Mouse (Mus musculus) thymus, adult 18-20 months (tissue): ENCODE data around the gene Hba-a1.
A peak's percentile ranks its signal among the peaks of the same experiment; 100 is the strongest.
"Not testable (repeated sequence)": the region's sequence is repeated elsewhere in the genome, so short reads cannot be mapped to it uniquely, and the experiment has no call there.

ENCODE experiments used
- DNase-seq, 2 experiments: peaks; one replicate each; pipeline ENCODE4 v3.0.0; 2022; ENCODE audit warnings: mixed read lengths in 2 of 2

Hba-a1 gene

GRCm38 (mm10) chr11:32283091-32283777 is at the start of gene Hba-a1:
TSS of gene Hba-a1 (plus strand) at chr11:32283511.
- DNase-seq = not testable (repeated sequence)

GRCm38 (mm10) chr11:32233895-32234294 is 49.4 kb upstream of the Hba-a1 start:
- DNase-seq = no peak

DNA sequence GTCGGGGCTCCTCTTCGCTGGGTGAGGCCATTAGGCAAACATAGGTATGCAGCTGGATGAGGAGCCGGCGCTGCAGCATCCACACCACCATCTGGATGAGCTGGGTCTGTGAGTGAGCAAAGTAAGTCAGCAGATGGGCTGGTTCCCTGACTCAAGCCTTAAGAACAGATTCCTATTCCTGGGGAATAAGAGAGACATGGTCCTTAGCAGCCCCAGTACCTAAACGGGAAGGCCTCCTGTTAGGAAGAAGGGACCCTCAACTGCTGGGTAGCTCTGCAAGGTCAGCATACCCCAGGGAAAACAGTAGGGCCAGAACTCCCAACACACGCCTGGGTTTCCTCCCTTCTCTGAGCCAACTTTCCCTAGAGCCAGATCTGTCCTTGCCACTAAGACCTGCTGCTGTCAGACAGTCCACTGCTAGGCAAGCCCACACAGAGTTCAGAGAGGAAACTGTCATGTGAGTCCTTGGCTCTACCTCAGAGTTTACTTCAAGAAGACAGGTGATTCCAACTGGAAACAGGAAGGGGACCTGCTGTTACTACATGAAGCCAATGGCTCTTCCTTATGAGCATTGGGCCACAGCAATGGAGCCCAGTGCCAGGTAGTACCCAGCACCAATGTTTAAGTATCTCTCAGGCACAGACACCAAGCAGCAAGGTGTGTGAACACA is 48.4 kb upstream of the Hba-a1 start:
- DNase-seq = no peak

DNA sequence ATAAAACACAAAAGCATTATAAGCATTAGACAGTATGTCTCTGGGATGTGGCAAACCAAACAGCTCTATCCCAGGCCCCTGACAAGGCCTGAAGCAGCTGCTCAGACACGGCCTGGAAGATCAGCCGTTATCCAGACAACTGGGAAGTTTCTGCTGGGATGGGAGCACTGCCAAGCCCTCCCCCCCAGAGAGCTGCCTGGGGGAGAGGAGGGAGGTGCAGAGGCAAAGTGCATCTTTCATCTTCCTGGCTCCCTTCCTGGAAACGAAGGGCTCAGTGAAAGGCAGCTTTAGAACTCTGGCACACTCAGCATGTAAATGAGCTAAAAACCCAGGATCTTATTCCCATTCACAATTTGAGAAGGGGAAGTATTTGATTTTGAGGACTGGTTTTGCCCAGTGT is 47.7 kb upstream of the Hba-a1 start:
- DNase-seq = no peak

DNA sequence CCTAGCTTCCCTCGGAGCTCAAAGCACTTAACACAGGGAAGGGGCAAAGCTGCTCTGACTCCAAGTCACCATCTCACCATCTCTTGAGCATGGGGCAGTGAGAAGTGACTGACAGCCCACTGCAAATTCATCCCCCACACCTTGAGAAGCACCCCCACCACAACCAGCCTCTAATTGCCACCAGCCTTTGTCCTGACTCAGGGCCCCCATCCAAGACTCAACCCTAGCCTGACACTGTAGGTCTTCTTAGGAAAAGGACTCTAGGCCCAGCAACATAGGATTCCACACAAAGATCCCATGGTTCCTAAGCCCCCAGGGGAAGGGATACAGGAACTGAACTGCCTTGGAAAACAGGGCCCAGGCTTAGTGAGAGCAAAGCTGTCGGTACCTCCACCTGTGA is 47.2 kb upstream of the Hba-a1 start:
- no peak for DNase-seq

DNA sequence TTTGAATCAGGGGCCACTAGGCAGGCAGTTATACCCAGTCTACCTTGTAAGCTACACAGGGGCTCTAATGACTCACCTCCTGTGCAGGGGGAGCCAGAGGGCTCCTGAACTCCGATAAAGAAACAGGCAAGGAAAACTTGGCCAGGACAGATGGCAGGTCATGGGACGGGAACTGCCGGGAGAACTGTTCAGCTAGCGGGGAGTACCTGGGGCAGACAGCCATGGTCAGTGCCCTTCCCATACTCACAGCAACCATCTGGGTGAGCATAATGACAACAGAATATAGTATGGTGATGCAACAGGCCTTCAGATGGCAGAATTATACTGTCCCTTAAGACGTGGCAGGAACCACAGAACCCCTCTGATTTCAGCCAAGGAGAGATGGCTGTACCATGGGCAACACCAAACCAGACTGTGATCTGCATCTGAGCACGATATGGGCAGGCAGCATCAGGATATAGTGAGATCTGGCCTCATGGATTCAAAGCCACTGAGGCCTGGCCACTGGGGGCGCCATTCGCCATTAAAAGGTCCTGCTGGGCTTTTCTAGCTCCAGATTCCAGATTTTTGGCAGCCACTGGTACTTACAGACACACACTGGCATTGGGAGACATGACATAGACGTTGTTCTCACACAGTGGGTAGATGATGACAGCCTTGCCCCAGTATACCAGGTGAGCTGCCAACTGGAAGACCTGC is 46.5 kb upstream of the Hba-a1 start:
- DNase-seq = no peak

GRCm38 (mm10) chr11:32237411-32237795 is 45.9 kb upstream of the Hba-a1 start:
- DNase-seq = no peak

DNA sequence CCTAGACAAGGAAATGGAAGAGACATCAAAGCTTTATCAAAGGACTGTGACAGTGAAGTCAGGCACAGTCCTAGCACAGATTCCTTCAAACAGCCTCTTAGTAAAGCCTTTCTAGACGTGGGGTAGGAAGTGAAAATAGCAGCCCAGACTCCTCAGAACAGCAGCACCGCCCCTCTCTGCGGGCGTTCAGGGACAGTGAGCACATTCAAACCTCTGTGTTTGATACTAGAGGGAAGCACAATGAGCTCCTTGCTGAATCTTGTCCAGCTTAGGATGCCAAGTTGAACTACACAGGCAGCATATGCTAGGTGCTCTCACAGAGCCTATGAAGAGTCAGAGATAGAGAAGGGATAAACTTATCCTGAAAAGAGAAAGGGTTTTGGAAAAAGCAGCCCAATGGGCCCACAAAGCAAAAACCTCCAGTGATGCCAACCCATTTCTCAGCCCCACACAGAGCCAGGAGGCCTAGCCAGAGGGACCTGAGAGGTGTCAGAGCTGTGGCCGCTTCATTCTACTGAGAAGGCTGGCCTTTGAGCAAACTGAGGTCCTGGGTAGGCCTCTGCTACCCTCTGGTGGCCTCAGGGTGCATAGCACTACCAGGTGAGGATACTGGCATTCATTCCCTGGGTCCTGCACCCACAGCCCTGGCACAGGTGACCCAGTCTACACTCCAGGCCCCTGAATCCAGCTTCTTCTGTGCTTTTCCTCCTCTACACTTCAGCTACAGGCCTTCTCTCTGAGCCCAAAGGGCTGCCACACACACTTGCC is 45.0 kb upstream of the Hba-a1 start:
- DNase-seq = peak; percentile 40 to 46

DNA sequence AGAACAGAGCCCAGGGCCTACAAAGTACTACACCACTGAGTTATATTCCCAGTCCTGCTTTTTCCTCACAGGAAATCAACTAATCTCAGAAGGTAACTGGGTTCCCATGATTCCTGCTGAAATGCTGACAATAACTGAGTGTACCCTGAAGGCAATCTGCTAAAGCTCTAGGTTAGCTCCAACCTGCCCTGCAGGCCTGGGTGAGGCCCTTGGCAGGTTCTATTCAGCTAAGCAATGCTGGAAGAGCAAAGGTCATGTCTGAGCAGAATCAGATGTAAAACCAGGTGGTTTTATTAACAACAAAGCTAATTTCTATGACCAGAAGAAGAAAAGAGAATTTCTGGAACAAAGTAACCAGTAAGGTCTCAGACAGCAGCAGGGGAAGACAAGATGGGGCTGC is 41.9 kb upstream of the Hba-a1 start:
- no peak for DNase-seq

- no peak for DNase-seq
Measured at GRCm38 (mm10) chr11:32242209-32242608, 41.1 kb upstream of the Hba-a1 start.

GRCm38 (mm10) chr11:32243205-32243955 is 39.9 kb upstream of the Hba-a1 start:
- no peak for DNase-seq

DNA sequence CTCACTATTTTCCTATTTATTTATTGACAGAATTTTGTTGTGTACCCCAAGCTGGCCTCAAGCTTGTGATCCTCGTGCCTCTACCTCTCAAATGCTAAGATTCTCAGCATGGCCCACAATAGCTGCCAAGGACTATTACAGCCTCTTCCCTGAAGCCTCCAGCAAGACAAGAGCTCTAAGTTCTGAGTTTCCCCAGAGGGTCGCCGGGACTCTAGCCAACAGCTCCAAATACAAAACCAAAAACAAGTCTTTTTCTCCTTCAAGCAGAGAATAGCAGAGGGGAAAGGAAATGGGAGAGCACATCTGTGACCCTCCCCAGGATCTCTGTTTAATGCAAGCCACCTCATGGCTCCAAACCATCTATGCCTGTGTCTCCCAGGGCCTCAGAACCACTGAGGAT is 39.2 kb upstream of the Hba-a1 start:
- no peak for DNase-seq

- no peak for DNase-seq
Measured at GRCm38 (mm10) chr11:32244617-32245016, 38.7 kb upstream of the Hba-a1 start.

- DNase-seq = no peak
Measured at GRCm38 (mm10) chr11:32245614-32246013, 37.7 kb upstream of the Hba-a1 start.

GRCm38 (mm10) chr11:32247068-32247467 is 36.2 kb upstream of the Hba-a1 start:
- no peak for DNase-seq

DNA sequence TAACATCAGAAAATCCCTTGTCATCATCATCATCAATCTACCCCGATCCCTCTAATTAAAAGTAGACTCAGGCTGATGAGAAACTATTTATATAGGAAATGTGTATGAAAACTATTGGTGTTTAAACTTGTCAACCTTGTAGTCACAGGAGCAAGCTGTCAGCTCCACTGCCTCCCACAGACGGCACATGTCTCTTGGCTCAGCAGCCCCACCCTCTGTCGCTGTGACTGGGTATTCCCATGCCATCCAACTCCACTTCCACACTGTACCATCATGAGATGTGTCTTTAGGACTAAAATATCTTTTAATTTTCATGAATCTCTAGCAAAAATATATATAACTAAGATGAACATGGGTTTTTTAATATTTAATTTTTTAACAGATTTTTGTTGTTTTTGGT is 35.0 kb upstream of the Hba-a1 start:
- no peak for DNase-seq

GRCm38 (mm10) chr11:32250880-32251763 is 32.2 kb upstream of the Hba-a1 start:
- no peak for DNase-seq

GRCm38 (mm10) chr11:32253121-32253520 is 30.2 kb upstream of the Hba-a1 start:
- DNase-seq = no peak

- DNase-seq = no peak
Measured at GRCm38 (mm10) chr11:32256146-32256545, 27.2 kb upstream of the Hba-a1 start.

- no peak for DNase-seq
Measured at GRCm38 (mm10) chr11:32256566-32256965, 26.7 kb upstream of the Hba-a1 start.

- no peak for DNase-seq
Measured at GRCm38 (mm10) chr11:32262674-32263415, 20.5 kb upstream of the Hba-a1 start.
